Mouse (Mus musculus) E14TG2a.4 (cell line): ENCODE measurements around the gene Eid3.

Experiments
- CTCF ChIP-seq: conservative IDR thresholded peaks from 2 replicates; pipeline ENCODE4 v1.5.1; 2014; ENCODE audit warnings: low read length
- NANOG ChIP-seq: IDR thresholded peaks from 2 replicates; pipeline ENCODE4 v1.6.1; 2014; ENCODE audit warnings: borderline replicate concordance, low read length, mixed read lengths
- POU5F1 ChIP-seq: IDR thresholded peaks from 2 replicates; pipeline ENCODE4 v1.6.1; 2014; ENCODE audit warnings: low read length, borderline replicate concordance

- no peak for TF ChIP-seq CTCF
- TF ChIP-seq NANOG, result no peak
- no peak for TF ChIP-seq POU5F1
Observed at GRCm38 (mm10) chr10:82823108-82823778, 43.2 kb upstream of the Eid3 start.
